Mouse (Mus musculus) megakaryocyte-erythroid progenitor cell, adult 5-6 weeks (primary cell): ENCODE results near the gene Prkcsh. TPM values are rescaled to one million over a fixed set of nuclear protein-coding genes. Genes with fewer than 3 reads are reported as not detected.

Source experiments
- total RNA-seq, 2 experiments: library from RNA; stranded (forward) in 1 of 2; stranded (reverse) in 1 of 2; fragments of 200-1000, 215-1000 nt in 1 of 2; fragments of >200 nt in 1 of 2; fragmentation: Nextera tagmentation in 1 of 2; gene quantifications; 2 replicates each; pipeline ENCODE4 v1.2.3; 2014 to 2017

Prkcsh gene
- total RNA-seq, 2 experiments from 2014 or later: 56.7 to 102 TPM

Other genes with a start within 250 kb of the Prkcsh start
- 49.0 and 79.0 TPM in 2 replicates for gene Spc24, start 242.5 kb upstream of the Prkcsh start, total RNA-seq (2014; fragmentation: Nextera tagmentation)
- gene Spc24, start 242.5 kb upstream of the Prkcsh start, total RNA-seq (2017): 77.1 and 107 TPM in 2 replicates
- gene Kank2, start 204.1 kb upstream of the Prkcsh start, total RNA-seq (2014; fragmentation: Nextera tagmentation): 0.61 TPM in 1 of 2 replicates, not detected in the other
- 0.23 TPM in 1 of 2 replicates, not detected in the other for gene Kank2, start 204.1 kb upstream of the Prkcsh start, total RNA-seq (2017)
- not detected in 2 replicates for gene Angptl8, start 167.3 kb upstream of the Prkcsh start, total RNA-seq (2014; fragmentation: Nextera tagmentation)
- gene Angptl8, start 167.3 kb upstream of the Prkcsh start, total RNA-seq (2017): not detected in 2 replicates
- gene Dock6, start 150.2 kb upstream of the Prkcsh start, total RNA-seq (2014; fragmentation: Nextera tagmentation): 0.37 and 0.57 TPM in 2 replicates
- 0.15 and 0.23 TPM in 2 replicates for gene Dock6, start 150.2 kb upstream of the Prkcsh start, total RNA-seq (2017)
- 4.9 and 8.7 TPM in 2 replicates for gene Rab3d, start 84.6 kb upstream of the Prkcsh start, total RNA-seq (2014; fragmentation: Nextera tagmentation)
- 8.1 and 8.6 TPM in 2 replicates for gene Rab3d, start 84.6 kb upstream of the Prkcsh start, total RNA-seq (2017)
- gene Ccdc159, start 75.3 kb upstream of the Prkcsh start, total RNA-seq (2014; fragmentation: Nextera tagmentation): not detected in 2 replicates
- 0.46 TPM in 1 of 2 replicates, not detected in the other for gene Ccdc159, start 75.3 kb upstream of the Prkcsh start, total RNA-seq (2017)
- gene Tmem205, start 75.2 kb upstream of the Prkcsh start, total RNA-seq (2014; fragmentation: Nextera tagmentation): 9.1 and 11.4 TPM in 2 replicates
- gene Tmem205, start 75.2 kb upstream of the Prkcsh start, total RNA-seq (2017): 4.1 and 8.5 TPM in 2 replicates
- gene Plppr2, start 65.8 kb upstream of the Prkcsh start, total RNA-seq (2014; fragmentation: Nextera tagmentation): not detected in 2 replicates
- not detected in 2 replicates for gene Plppr2, start 65.8 kb upstream of the Prkcsh start, total RNA-seq (2017)
- 4.1 and 9.1 TPM in 2 replicates for gene Swsap1, start 47.1 kb upstream of the Prkcsh start, total RNA-seq (2014; fragmentation: Nextera tagmentation)
- gene Swsap1, start 47.1 kb upstream of the Prkcsh start, total RNA-seq (2017): 1.2 and 4.8 TPM in 2 replicates
- 109 and 131 TPM in 2 replicates for gene Epor, start 39.3 kb upstream of the Prkcsh start, total RNA-seq (2014; fragmentation: Nextera tagmentation)
- 35.2 and 48.6 TPM in 2 replicates for gene Epor, start 39.3 kb upstream of the Prkcsh start, total RNA-seq (2017)
- not detected in 2 replicates for gene Rgl3, start 13.4 kb upstream of the Prkcsh start, total RNA-seq (2014; fragmentation: Nextera tagmentation)
- not detected in 2 replicates for gene Rgl3, start 13.4 kb upstream of the Prkcsh start, total RNA-seq (2017)
- 1.2 TPM in 1 of 2 replicates, not detected in the other for gene Ccdc151, start 172 bp upstream of the Prkcsh start, total RNA-seq (2014; fragmentation: Nextera tagmentation)
- not detected in 2 replicates for gene Ccdc151, start 172 bp upstream of the Prkcsh start, total RNA-seq (2017)
- gene Elavl3, start 49.2 kb downstream of the Prkcsh start, total RNA-seq (2014; fragmentation: Nextera tagmentation): not detected in 2 replicates
- not detected in 2 replicates for gene Elavl3, start 49.2 kb downstream of the Prkcsh start, total RNA-seq (2017)
- not detected in 2 replicates for gene Gm49318, start 68.5 kb downstream of the Prkcsh start, total RNA-seq (2014; fragmentation: Nextera tagmentation)
- not detected in 2 replicates for gene Gm49318, start 68.5 kb downstream of the Prkcsh start, total RNA-seq (2017)
- 10.0 and 11.0 TPM in 2 replicates for gene Zfp653, start 68.6 kb downstream of the Prkcsh start, total RNA-seq (2014; fragmentation: Nextera tagmentation)
- gene Zfp653, start 68.6 kb downstream of the Prkcsh start, total RNA-seq (2017): 4.2 and 9.0 TPM in 2 replicates
- 35.7 and 37.0 TPM in 2 replicates for gene Ecsit, start 82.6 kb downstream of the Prkcsh start, total RNA-seq (2014; fragmentation: Nextera tagmentation)
- gene Ecsit, start 82.6 kb downstream of the Prkcsh start, total RNA-seq (2017): 18.6 and 36.6 TPM in 2 replicates
- not detected in 2 replicates for gene Cnn1, start 96.4 kb downstream of the Prkcsh start, total RNA-seq (2014; fragmentation: Nextera tagmentation)
- 0.19 TPM in 1 of 2 replicates, not detected in the other for gene Cnn1, start 96.4 kb downstream of the Prkcsh start, total RNA-seq (2017)
- 95.3 and 98.7 TPM in 2 replicates for gene Elof1, start 114.4 kb downstream of the Prkcsh start, total RNA-seq (2014; fragmentation: Nextera tagmentation)
- 31.1 and 51.7 TPM in 2 replicates for gene Elof1, start 114.4 kb downstream of the Prkcsh start, total RNA-seq (2017)
- 11.3 and 19.4 TPM in 2 replicates for gene Acp5, start 132.9 kb downstream of the Prkcsh start, total RNA-seq (2014; fragmentation: Nextera tagmentation)
- 2.2 and 6.5 TPM in 2 replicates for gene Acp5, start 132.9 kb downstream of the Prkcsh start, total RNA-seq (2017)
- gene Pigyl, start 154.0 kb downstream of the Prkcsh start, total RNA-seq (2014; fragmentation: Nextera tagmentation): 31.2 and 49.5 TPM in 2 replicates
- 22.3 and 42.3 TPM in 2 replicates for gene Pigyl, start 154.0 kb downstream of the Prkcsh start, total RNA-seq (2017)
- not detected in 2 replicates for gene Zfp872, start 185.3 kb downstream of the Prkcsh start, total RNA-seq (2014; fragmentation: Nextera tagmentation)
- not detected in 2 replicates for gene Zfp872, start 185.3 kb downstream of the Prkcsh start, total RNA-seq (2017)
- gene Zfp809, start 222.9 kb downstream of the Prkcsh start, total RNA-seq (2014; fragmentation: Nextera tagmentation): 50.6 and 53.6 TPM in 2 replicates
- 34.1 and 44.6 TPM in 2 replicates for gene Zfp809, start 222.9 kb downstream of the Prkcsh start, total RNA-seq (2017)